Mouse (Mus musculus) naive thymus-derived CD4-positive, alpha-beta T cell, adult 2 months (primary cell): ENCODE results near the gene Iqschfp.

Source experiments
- DNase-seq: peaks from one replicate; pipeline ENCODE4 v3.0.0-alpha.2; 2011; ENCODE audit warnings: low read depth

Iqschfp gene

GRCm38 (mm10) chr3:68604962-68605361, 712.9 kb downstream of the Iqschfp start:
- no peak for DNase-seq

GRCm38 (mm10) chr3:68605942-68606603, 714.0 kb downstream of the Iqschfp start:
- DNase-seq, result no peak

- no peak for DNase-seq
Measured at GRCm38 (mm10) chr3:68606730-68607129, 714.7 kb downstream of the Iqschfp start.

GRCm38 (mm10) chr3:68607336-68607735, 715.3 kb downstream of the Iqschfp start:
- DNase-seq, result no peak

- DNase-seq, result no peak
Measured at GRCm38 (mm10) chr3:68608848-68609497, 716.9 kb downstream of the Iqschfp start.

GRCm38 (mm10) chr3:68610011-68610410, 718.0 kb downstream of the Iqschfp start:
- DNase-seq, result no peak

- no peak for DNase-seq
Measured at GRCm38 (mm10) chr3:68610598-68611261, 718.7 kb downstream of the Iqschfp start.

- peak; percentile 76 for DNase-seq
Measured at GRCm38 (mm10) chr3:68615042-68615810, 723.2 kb downstream of the Iqschfp start.

GRCm38 (mm10) chr3:68616363-68616762, 724.3 kb downstream of the Iqschfp start:
- DNase-seq, result no peak

- no peak for DNase-seq
Measured at GRCm38 (mm10) chr3:68617708-68618107, 725.7 kb downstream of the Iqschfp start.

- no peak for DNase-seq
Measured at GRCm38 (mm10) chr3:68619097-68619496, 727.1 kb downstream of the Iqschfp start.

GRCm38 (mm10) chr3:68621971-68622370, 729.9 kb downstream of the Iqschfp start:
- DNase-seq, result no peak

- no peak for DNase-seq
Measured at GRCm38 (mm10) chr3:68623036-68623435, 731.0 kb downstream of the Iqschfp start.

- no peak for DNase-seq
Measured at GRCm38 (mm10) chr3:68624471-68624870, 732.4 kb downstream of the Iqschfp start.

GRCm38 (mm10) chr3:68630261-68630660, 738.2 kb downstream of the Iqschfp start:
- DNase-seq, result no peak

GRCm38 (mm10) chr3:68630821-68631220, 738.8 kb downstream of the Iqschfp start:
- DNase-seq, result no peak

GRCm38 (mm10) chr3:68632714-68633113, 740.7 kb downstream of the Iqschfp start:
- DNase-seq, result no peak

GRCm38 (mm10) chr3:68633577-68633976, 741.5 kb downstream of the Iqschfp start:
- no peak for DNase-seq

- DNase-seq, result peak; percentile 56
Measured at GRCm38 (mm10) chr3:68637960-68638359, 745.9 kb downstream of the Iqschfp start.

GRCm38 (mm10) chr3:68638703-68639102, 746.7 kb downstream of the Iqschfp start:
- DNase-seq, result no peak

- no peak for DNase-seq
Measured at GRCm38 (mm10) chr3:68642935-68643334, 750.9 kb downstream of the Iqschfp start.

GRCm38 (mm10) chr3:68646387-68647130, 754.5 kb downstream of the Iqschfp start:
- DNase-seq, result peak; percentile 59
